Mouse (Mus musculus) spleen, adult 18-20 months (tissue): ENCODE data around the gene Vwa1.

ENCODE experiments used
- DNase-seq, 2 experiments: peaks; one replicate each; pipeline ENCODE4 v3.0.0; 2022; ENCODE audit warnings: mixed read lengths in 2 of 2

Vwa1 gene

DNA sequence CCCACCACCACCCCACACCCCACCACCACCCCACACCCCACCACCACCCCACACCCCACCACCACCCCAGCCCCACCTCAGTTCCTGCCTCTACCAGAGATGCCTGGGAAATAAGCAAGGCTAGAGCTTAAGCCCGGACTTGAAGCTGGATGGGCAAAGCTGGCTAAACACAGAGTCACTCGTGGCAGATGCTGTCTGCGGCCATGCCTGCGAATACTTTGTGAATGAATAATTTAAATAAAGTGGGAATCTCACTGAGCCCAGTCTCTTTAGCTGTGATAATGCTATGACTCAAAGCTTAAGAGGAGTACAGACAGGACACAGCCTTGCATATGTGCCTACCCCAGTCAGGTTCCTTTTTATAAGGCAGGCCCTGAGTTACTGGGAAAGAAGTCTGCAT, 5.0 kb upstream of the Vwa1 start:
- DNase-seq = no peak

DNA sequence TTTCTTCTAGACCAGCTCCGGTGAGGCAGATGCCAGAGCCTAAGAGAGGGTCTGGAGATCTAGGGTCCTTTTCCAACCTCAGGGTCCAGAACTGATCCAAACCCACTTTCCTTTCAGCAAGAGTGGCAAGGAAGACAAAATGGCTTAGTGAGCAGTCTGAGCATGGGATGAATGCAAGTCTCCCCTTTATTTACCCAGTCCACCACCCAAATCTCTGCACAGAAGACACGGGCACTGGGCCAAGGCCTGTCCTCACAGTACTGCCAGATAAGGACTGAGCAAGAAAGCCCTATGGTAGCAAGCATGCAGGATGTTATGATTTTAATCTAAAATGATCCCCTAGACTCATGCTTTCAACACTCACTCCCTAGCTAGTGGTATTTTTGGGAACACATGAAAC, 3.3 kb upstream of the Vwa1 start:
- DNase-seq = no peak

DNA sequence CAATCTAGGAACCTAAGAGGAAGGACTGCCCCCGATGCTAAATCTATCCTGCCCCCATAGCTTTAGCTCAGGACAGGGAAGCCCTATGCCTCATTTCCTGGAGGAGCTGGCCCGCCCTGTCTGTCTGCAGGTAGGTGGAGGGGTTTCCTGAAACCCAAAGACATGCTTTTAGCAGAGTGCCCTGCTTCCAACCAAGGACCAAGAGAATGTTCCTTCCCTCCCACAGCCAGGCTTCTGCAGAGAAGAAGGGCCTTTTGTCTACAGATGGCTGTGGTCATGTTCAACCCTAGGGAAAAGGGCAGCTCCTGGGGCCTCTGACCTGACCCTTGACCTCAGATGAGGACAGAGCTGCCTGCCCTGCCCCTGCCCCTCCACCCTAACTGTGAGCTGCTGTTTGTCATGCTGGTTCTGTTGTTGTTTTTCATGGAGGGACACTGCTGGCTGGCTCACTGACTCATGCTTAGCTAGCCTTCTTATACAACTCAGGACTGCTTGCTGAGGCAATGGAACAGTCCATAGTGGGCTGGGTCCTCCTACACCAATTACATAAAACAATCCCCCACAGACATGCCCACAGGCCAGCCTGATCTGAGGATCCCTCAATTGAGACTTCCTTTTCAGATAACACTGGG, 2.3 kb upstream of the Vwa1 start:
- no peak for DNase-seq

DNA sequence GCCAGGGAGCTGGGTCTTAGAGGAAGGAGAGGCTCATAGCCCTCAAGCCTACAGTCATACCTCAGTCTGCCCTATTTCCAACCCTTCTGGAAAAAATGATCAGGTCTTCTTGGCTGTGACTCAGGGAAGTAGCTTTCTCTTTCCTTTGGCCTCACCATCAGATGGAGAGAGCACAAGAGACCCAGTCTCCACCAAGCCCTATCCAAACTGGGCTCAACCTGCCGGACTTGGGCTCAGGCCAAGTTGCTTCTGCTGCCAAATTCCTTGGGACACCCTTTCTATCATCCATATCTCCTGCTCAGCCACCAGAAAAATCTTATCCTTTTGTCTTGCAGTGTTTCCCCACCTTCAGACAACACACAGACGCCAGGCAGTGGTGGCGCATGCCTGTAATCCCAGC, 1.4 kb upstream of the Vwa1 start:
- no peak for DNase-seq

DNA sequence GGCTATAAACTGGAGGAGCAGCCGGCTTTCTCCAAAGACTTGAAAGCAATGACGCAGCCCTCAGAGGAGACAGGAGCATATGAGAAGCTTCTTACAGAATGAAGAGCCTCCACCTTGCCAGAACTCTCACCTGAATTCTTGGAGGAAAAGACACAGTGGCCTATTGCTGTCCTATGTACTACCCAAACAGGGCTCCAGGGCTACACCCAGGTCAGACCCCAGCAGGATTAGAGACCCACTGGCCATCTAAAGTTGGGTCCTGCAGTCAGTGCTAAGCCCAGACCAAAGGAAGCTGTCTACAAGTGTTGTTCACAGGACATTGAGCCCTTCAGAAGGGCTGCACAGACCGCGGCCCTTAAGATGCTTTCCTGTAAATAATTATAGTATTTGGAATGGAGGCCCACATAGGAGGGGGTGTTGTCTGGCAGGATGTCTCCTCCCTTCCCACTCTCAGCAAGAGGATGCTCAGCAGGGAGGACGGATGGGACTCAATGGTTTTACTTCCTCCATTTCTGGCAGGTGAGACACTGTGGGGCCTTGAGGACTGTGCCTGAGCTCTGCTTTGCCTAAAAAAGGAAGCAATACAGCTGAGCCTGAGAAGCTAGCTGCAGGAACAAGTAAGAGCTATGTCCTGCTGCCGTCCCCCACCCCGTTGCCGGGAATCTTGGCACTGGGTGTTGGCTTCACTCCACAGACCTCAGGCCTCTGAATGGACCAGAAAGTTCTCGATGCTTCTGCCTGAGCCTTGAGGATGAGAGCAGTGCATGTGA, 658 bp upstream of the Vwa1 start:
- peak; percentile 35 to 40 for DNase-seq

DNA sequence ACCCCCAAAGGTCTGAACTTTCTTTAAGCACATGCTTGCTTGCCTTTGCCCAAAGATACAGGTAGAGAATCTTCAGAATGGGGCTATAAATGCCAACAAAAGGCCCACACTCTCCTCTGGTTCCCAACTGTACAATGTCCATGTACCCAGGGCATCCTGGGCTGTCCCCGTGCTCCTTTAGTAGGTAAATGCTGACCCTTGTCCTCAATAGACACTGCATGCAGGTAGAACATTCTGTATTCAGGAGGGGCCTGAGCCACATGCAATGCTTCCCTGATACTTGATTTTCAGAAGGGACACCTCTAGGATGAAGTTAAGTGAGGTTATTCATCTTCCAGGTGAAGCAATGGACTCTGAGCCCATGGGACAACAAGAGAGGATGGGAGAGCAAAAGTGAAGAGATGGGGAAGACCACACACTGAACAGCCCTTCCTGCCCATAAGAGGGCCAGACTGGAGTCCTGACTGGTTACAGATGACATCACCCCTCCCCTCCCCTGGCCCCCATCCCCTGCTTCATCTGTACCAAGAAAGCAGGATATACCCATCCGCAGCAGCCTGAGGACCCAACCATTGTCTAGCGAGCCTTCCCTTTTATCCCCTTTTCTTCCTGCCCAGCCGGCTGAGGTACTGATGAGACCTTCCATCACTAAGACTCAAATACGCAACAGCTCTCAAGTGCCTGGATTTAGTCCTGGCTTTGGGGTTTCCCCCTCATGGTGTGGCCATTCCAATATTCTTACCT, 991 bp downstream of the Vwa1 start:
- DNase-seq = no peak

DNA sequence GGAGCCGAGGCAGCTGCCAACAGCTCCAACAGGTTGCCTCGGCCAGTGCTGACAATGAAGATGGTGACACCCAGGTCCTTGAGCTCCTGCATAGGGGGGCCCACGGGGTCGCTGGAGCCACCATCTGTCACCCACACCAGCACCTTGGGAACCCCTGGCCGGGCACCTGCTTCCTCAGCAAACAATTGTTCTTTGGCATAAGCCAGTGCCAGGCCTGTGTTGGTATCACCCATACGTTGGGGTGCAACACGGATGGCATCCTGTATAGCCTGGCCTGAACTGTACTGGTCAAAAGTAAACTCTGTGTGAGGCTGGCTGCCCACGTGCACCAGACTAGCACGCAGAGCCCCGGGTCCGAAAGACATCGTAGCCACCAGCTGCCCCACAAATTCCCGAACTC, 1.7 kb downstream of the Vwa1 start:
- DNase-seq = no peak

DNA sequence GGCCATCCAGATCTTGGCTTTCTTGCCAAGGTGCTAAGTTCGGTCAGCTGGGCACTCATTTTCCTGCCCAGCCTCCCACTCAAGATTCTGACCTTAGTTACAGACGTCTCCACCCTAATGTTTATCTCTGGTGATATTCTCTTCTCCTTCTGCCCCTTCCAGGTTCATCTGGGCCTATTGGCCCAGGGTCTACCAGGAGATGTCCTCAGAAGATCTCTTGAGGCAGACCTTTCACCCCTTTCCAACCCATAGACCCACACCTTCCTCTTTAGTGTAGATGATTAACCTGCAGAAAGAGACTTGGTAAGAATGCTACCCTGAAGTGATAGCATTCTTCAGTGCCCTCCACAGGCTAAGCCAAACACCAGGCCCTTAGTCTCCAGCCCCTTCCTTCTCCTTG, 2.8 kb downstream of the Vwa1 start:
- no peak for DNase-seq

DNA sequence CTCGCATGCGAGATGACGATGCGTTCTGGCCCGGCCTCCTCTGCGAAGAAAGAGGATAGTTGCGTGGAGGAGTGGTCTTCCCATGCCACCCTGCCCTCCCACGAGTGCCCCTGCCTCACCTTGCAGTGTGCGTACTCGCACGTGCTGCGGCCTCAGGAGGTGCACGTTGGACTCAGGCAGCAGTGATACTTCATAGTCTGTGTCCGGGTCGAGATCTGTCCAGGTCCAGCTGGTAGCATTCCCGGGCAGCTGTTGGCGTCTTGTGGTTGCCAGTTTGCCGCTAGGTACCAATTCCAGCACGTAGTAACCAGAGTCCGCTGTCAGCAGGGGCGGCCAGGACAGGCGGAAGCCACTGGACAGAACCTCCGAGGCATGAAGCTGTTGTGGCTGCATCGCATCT, 3.9 kb downstream of the Vwa1 start:
- no peak for DNase-seq

DNA sequence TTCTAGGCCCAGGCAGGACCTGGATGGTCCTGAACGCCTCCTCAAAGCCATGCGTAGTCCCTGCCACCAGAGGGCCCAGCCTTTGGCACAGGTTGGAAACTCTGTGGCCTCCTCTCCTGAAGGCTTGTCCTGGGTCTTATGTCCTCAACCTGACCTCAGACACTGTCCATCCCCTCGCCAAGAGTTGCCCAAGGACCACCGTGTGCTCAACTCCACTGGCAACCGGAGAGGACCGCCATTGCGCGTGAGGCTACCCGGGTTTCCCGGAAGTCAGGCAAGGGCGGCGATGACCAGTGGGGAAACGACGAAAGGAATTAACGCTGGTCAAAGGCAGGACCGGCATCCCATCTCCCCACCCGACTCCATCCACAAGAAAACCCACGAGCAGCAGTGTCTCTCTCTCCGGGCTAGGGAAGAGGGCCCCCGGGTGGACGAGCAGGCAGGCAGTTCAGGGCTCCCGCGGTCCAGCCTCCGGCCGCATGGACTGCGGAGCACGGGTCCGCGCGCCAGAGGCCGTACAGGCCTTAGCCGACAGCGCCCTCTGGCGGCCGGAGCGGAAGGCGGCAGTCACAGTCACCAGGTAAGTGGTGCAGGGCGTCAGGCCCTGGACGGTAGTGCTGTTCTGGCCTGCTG, 4.5 kb downstream of the Vwa1 start:
- DNase-seq = peak; percentile 72 to 87

DNA sequence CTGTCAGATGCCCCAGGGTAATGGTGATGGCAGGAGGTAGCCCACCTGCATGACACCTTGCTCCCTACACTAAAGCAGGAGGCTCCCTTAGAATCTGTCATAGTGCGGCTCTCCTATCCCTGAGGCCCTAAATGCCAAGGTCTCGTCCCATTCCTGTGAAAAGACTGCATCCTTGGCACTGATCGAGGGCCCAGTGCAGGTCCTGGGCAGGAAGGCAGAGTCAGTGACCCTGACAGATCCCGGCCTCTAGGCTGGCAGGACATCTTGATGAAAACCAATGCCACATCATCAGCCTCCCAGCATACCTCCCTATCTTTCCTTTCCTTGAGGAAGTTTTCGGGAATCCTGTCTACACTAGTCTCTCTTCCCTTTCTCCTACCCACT, 5.0 kb downstream of the Vwa1 start:
- DNase-seq = no peak

DNA sequence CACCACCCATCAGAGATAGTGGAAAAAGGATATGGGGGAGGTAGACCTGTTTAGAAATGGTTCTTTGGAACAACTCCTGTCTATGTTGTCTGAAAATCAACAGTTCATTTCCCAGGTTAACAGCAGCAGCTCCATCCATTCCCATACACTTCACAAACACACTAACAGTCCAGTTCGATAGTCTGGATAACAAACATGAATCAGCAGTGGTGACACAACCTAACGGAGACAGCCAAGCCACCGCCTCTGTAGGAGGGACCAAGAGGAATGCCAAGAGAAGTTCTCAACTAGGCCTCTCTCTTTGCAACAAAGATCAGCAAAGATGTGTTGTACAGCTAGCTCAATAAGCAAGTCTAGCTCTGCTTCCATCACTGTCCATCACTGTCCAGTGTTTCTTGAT, 12.1 kb downstream of the Vwa1 start:
- DNase-seq = no peak

DNA sequence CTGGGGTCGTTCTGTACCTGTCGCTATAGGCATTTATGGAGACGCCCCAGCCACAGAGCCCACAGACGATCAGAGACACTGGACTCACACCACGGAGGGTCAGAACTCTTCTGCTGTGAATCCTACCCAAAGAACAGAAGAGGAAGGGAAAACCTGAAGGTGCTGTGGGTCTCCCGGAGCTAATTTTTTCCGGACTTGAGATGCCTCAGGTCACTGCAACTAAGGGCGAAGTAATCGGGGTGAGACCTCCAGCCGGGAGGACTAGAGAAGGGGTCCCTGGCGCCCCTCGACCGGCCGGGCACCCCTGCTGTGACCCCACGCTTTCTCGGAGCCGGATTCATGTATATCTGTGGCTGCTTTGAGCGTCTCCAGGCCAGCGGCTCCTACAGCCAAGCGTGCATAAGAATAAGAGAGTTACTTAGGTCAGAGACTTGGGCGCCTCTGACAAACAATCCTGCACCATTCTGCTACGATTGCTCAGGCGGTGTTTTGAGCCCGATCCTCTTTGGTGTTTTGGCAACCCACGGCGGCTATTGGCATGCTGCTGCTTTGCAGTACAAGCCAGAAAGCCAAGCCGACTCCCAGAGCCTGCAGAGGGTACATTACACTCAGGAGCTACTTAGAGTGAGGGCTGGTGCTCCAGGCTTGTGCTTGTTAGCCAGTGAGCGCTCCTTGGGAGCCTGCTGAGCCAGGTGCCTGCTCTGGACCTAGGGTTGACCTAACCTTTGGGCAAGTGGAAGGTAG, 13.0 kb downstream of the Vwa1 start:
- no peak for DNase-seq

DNA sequence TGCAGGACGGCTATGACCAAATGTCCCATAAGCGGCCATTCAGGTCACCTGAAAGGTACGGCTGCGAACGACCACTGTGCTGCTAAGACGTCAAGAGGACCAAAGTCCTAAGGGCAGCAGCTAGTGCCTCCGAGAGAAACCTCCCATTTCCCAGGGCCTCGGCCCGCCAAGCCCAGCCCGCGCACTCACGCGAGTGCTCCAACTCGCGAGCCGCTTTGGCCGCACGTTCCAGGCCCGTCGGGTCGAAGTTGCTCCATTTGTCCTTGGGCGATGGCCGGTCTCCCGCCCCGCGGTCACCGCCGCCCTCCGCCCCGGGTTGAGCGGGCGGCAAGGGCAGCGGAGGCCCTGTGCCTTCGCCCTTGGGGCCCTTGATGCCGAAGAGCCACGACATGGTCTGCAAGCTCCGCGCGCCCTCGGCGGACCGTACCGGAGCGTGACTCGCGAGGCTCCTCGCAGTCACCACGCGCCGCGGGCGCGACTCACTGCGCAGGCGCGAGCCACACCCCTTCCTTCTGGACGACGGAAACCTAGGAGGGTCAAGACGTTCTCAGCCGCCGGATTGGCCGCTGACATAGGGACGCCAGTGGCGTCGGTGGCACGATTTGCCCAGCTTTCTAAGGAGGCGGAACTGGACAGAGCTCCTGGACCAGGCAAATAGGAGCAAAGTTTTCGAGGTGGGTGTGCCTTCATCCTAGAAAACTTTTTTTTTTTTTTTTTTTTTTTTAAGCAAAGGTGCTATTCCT, 13.7 kb downstream of the Vwa1 start, which contains the start of gene Atad3a:
Gene Atad3a, minus strand, starts transcription at position 481 of the 743 bp plus-strand sequence.
- DNase-seq = peak; percentile 92 to 96

DNA sequence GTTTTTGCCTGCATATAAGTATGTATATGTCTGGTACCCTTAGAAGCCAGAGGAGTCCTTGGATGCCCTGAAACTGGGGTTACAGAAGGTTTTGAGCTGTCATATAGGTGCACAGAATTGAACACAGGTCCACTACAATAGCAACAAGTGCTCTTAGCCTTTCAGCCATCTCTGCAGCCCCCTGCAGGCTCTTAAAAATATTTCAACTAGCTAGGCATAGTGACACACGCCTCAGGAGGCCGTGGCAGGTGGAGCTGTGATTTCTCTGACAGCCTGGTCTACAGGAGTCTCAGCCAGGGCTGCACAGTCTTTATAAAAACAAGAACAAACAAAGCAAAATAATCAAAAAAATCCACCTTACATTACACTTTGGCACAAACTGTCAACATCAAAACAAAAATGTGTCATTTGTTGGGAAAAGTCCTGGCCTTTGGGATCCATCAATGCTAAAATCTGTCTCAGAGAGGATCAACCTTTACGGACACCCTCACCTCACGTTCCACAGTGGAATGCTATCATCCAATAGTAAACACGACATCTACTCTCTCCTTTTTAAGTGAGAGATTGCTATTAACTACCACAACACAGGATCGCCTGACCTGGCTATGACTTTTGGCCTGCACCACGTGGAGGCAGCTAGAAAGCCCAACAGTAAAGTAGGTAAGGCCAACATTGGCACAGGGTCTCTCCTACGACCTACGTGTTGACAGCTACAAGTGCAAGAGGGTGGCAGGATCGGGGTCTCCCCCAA, 14.5 kb downstream of the Vwa1 start:
- no peak for DNase-seq

DNA sequence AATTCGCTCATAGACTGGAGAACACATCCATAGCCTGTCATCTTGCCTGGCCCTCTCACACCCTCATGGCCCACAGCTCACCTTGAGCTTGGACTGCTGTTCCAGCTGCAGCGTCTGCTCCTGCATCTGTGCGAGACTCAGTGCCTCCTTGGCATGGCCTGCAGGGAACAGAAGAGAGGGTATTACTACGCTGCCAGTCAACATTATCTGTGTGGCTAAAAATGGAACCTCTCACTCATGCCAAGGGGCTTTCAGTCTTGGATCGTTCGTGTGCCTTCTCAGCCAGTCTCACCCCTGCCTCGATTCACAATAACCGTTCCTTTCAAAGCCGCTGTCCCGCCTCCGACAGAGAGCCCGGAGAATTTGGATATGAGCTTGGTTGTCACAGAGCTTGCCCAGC, 17.5 kb downstream of the Vwa1 start:
- DNase-seq = no peak

DNA sequence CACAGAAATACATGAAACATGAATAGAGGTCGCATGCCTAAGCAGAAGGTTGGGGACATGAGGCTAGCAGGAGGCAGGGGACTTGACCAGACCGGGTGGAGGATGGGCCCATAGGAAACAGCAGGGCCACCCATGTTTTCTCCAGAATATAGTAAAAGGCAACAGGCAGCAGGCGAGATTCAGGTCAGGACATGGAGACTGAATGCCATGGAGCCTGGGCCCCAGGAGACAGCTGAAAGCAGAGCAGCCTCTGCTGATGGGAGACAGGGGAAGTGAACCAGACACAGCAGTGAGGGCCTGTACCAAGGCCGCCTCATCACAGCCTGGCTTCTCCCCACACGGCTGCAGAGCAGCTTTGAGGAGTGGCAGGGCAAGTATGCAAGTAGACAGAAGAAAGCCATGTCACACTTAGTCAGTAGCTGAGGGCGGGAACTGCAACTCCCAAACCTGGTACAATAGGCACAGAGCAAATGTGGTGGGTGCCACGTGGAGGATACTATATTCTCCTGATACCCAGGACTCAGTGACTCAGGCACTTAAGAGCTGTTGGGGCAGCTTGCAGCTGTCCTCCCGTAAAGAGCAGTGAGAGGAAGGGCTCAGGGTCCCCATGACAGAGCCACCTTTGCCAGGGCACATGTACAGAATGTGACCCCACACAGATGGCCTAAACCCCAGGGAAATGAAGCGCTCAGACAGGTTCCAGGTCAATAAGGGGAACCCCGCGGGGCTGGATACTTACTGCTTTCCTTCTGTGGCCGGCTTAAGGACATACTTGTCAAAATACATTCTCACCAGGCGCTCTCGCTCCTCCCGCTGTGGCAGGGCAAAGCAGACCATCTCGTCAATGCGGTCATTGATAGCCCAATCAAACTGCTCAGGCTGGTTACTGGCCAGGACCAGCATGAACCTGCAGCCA, 27.7 kb downstream of the Vwa1 start:
- DNase-seq = no peak

DNA sequence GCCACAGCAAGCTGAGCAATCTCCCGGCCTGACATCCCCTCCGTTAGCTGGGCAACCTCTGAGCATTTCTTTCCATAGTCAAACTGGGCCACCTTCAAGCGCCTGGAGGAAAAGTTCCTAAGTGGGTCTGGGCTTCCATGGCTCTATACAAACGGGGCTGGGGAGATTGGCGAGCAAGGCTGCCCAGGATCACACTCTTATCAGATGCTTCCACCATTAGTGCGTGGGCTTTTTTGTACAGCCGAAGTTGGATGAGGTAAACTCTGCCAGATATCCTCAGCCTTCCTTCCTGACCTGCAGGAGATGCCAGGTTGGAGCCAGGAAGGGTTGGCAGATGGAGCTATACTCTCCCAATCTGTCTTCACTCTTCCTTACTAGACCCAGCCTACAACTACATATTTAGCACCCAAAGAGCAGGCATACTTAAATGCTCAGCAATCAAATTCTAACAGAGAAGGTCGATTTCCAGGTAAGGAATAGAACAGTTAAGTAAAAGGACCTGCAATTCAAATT, 28.4 kb downstream of the Vwa1 start:
- no peak for DNase-seq

DNA sequence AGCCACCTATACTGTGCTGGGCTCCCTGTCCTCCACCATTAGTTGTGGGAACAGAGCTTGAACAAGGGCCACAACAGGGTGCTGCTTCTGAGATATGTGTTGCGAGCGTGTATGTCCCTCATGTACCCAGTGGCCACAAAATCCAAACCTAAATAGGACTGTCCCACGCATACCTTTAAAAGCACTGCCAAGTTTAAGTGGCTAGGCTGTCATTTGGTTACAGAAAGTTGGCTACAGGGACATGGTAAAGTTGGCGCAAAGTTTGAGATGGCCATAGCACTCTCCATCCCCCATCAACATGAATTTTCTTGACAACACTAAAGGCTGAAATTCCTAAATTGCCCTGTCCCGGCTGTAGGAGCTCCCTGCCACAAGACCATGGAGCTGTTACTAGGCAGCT, 29.4 kb downstream of the Vwa1 start:
- DNase-seq = no peak

DNA sequence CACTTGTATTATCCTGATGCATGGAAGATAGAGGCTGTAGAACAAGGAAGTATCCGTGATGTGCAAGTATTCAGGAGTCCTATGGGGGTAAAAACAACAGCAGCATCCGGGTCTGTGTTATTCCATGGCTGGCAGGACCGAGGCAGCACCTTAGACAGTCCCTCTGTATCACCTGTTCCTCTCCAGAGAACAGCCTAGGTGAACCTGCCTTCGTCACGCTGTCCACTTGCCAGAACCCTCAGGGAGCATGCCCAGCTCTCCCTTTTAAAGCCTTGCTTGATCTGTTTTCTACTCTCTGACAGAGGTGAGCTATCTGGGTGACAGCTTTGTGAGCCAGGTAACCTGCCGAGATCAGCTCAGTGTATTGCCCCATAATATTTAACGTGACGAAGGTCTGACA, 30.0 kb downstream of the Vwa1 start:
- DNase-seq = no peak
